Mouse (Mus musculus) brain, embryonic 14.5 days (tissue): ENCODE measurements around the gene Peli2.

Source experiments
- CTCF ChIP-seq: fragments of 200-500 bp; IDR thresholded peaks from 2 replicates; pipeline ENCODE4 v1.5.1; 2012; ENCODE audit warnings: inconsistent platforms, mild to moderate bottlenecking, moderate library complexity, borderline replicate concordance; ENCODE audit not compliant: insufficient read depth, insufficient read length; ENCODE audit errors: extremely low read depth
- POLR2A ChIP-seq: fragments of 200-500 bp; IDR thresholded peaks from 2 replicates; pipeline ENCODE4 v1.6.1; 2012; ENCODE audit warnings: mild to moderate bottlenecking, inconsistent platforms, borderline replicate concordance; ENCODE audit not compliant: poor library complexity, insufficient read depth, insufficient read length, severe bottlenecking; ENCODE audit errors: extremely low read depth

GRCm38 (mm10) chr14:48106453-48106852, 14.2 kb upstream of the Peli2 start:
- TF ChIP-seq CTCF = no peak
- TF ChIP-seq POLR2A = no peak
